Mouse (Mus musculus) CH12.LX (cell line): ENCODE measurements around the gene Ralgapa1. TPM values are rescaled to one million over a fixed set of nuclear protein-coding genes. Genes with fewer than 3 reads are reported as not detected.

ENCODE experiments used
- DNase-seq: peaks from one replicate; pipeline ENCODE4 v3.0.0-alpha.2; 2013; ENCODE audit errors: extremely low read depth
- H3K27ac ChIP-seq: 2 replicates; pipeline ENCODE4 v1.5.1; 2012; ENCODE audit warnings: low read depth, mild to moderate bottlenecking, control low read depth, moderate library complexity; ENCODE audit not compliant: insufficient read depth
- H3K27me3 ChIP-seq: replicated peaks from 2 replicates; pipeline ENCODE3; 2012; ENCODE audit warnings: inconsistent platforms
- H3K36me3 ChIP-seq, 2 experiments: replicated peaks in 1 of 2; 2 replicates each; pipeline versions ENCODE3 to v1.6.1; 2012; ENCODE audit warnings: inconsistent platforms in 1 of 2, low read length in 1 of 2, mild to moderate bottlenecking in 1 of 2, mixed read lengths in 1 of 2, moderate library complexity in 1 of 2; ENCODE audit not compliant: control insufficient read depth in 1 of 2, insufficient read depth in 1 of 2
- H3K4me1 ChIP-seq, 2 experiments: 2 replicates each; pipeline ENCODE4 v1.6.1; 2012; ENCODE audit warnings: inconsistent platforms in 1 of 2, moderate library complexity in 1 of 2; ENCODE audit not compliant: insufficient read depth in 2 of 2, control insufficient read depth in 1 of 2
- H3K4me2 ChIP-seq: 2 replicates; pipeline ENCODE4 v1.6.1; 2012; ENCODE audit warnings: low read depth, mild to moderate bottlenecking, control low read depth; ENCODE audit not compliant: poor library complexity, insufficient read depth, severe bottlenecking
- H3K4me3 ChIP-seq, 3 experiments: fragments of 150-350 bp in 1 of 3; sonication (generic) in 1 of 3; replicated peaks in 1 of 3; 2 replicates each; pipeline versions ENCODE3 to v1.5.1; 2011 to 2012; ENCODE audit warnings: low read depth in 2 of 3, low read length in 2 of 3, mild to moderate bottlenecking in 2 of 3, moderate library complexity in 2 of 3, control low read depth in 1 of 3, improper control_type of control experiment in 1 of 3, inconsistent platforms in 1 of 3, mixed read lengths in 1 of 3; ENCODE audit not compliant: poor library complexity in 1 of 3
- H3K79me2 ChIP-seq: replicated peaks from 2 replicates; pipeline ENCODE4 v1.6.1; 2012; ENCODE audit warnings: mild to moderate bottlenecking, moderate library complexity; ENCODE audit not compliant: control insufficient read depth, poor library complexity, insufficient read depth, severe bottlenecking; ENCODE audit errors: extremely low read depth
- H3K9ac ChIP-seq: 2 replicates; pipeline ENCODE4 v1.6.1; 2012; ENCODE audit warnings: low read depth, mild to moderate bottlenecking, control low read depth, moderate library complexity; ENCODE audit not compliant: insufficient read depth
- H3K9me3 ChIP-seq: replicated peaks from 2 replicates; pipeline ENCODE3; 2012; ENCODE audit warnings: low read length, inconsistent platforms, mixed read lengths
- BHLHE40 ChIP-seq: IDR thresholded peaks from 2 replicates; pipeline ENCODE4 v1.6.1; 2011; ENCODE audit warnings: mild to moderate bottlenecking, low read depth, low read length, improper control_type of control experiment
- CHD1 ChIP-seq: IDR thresholded peaks from 2 replicates; pipeline ENCODE4 v1.6.1; 2012; ENCODE audit warnings: low read depth, low read length, improper control_type of control experiment, inconsistent platforms
- CTCF ChIP-seq, 2 experiments: IDR thresholded peaks in 1 of 2; conservative IDR thresholded peaks in 1 of 2; 2 replicates each; pipeline ENCODE4 v1.5.1; 2011 to 2012; ENCODE audit warnings: low read depth in 2 of 2, low read length in 2 of 2, improper control_type of control experiment in 1 of 2, inconsistent platforms in 1 of 2, mild to moderate bottlenecking in 1 of 2, moderate library complexity in 1 of 2
- ELF1 ChIP-seq: IDR thresholded peaks from 2 replicates; pipeline ENCODE4 v1.6.1; 2014; ENCODE audit warnings: low read depth, mild to moderate bottlenecking, inconsistent platforms, low read length, improper control_type of control experiment
- EP300 ChIP-seq: IDR thresholded peaks from 2 replicates; pipeline ENCODE4 v1.6.1; 2011; ENCODE audit warnings: low read length, improper control_type of control experiment
- GABPA ChIP-seq: IDR thresholded peaks from 2 replicates; pipeline ENCODE4 v1.6.1; 2012; ENCODE audit warnings: low read depth, low read length, improper control_type of control experiment, inconsistent platforms; ENCODE audit not compliant: insufficient replicate concordance
- HCFC1 ChIP-seq: IDR thresholded peaks from 2 replicates; pipeline ENCODE4 v1.6.1; 2012; ENCODE audit warnings: low read depth, mild to moderate bottlenecking, inconsistent platforms, low read length, improper control_type of control experiment
- IRF4 ChIP-seq: IDR thresholded peaks from 2 replicates; pipeline ENCODE4 v1.6.1; 2014; ENCODE audit warnings: low read depth, mild to moderate bottlenecking, inconsistent platforms, low read length, improper control_type of control experiment
- JUN ChIP-seq: IDR thresholded peaks from 2 replicates; pipeline ENCODE4 v1.6.1; 2011; ENCODE audit warnings: low read depth, mild to moderate bottlenecking, low read length, improper control_type of control experiment, moderate library complexity; ENCODE audit not compliant: insufficient read depth
- MAFK ChIP-seq: IDR thresholded peaks from 2 replicates; pipeline ENCODE4 v1.6.1; 2011; ENCODE audit warnings: low read length, improper control_type of control experiment; ENCODE audit not compliant: insufficient replicate concordance
- MAX ChIP-seq: IDR thresholded peaks from 2 replicates; pipeline ENCODE4 v1.6.1; 2011; ENCODE audit warnings: low read length, improper control_type of control experiment
- MAZ ChIP-seq: IDR thresholded peaks from 2 replicates; pipeline ENCODE4 v1.6.1; 2012; ENCODE audit warnings: low read depth, mild to moderate bottlenecking, inconsistent platforms, low read length, improper control_type of control experiment, moderate library complexity
- MXI1 ChIP-seq: IDR thresholded peaks from 2 replicates; pipeline ENCODE4 v1.6.1; 2011; ENCODE audit warnings: mild to moderate bottlenecking, low read depth, low read length, improper control_type of control experiment
- NELFE ChIP-seq: IDR thresholded peaks from 2 replicates; pipeline ENCODE4 v1.6.1; 2011; ENCODE audit warnings: low read depth, low read length, improper control_type of control experiment
- PAX5 ChIP-seq: IDR thresholded peaks from 2 replicates; pipeline ENCODE4 v1.6.1; 2012; ENCODE audit warnings: low read length, inconsistent platforms, mixed read lengths
- POLR2A ChIP-seq: IDR thresholded peaks from 2 replicates; pipeline ENCODE4 v1.6.1; 2011; ENCODE audit warnings: low read depth, mild to moderate bottlenecking, improper control_type of control experiment, low read length
- RAD21 ChIP-seq: IDR thresholded peaks from 2 replicates; pipeline ENCODE4 v1.6.1; 2011; ENCODE audit warnings: low read depth, mild to moderate bottlenecking, low read length, improper control_type of control experiment, moderate library complexity
- SIN3A ChIP-seq: IDR thresholded peaks from 2 replicates; pipeline ENCODE4 v1.6.1; 2012; ENCODE audit warnings: low read length, improper control_type of control experiment, inconsistent platforms
- SMC3 ChIP-seq: IDR thresholded peaks from 2 replicates; pipeline ENCODE4 v1.6.1; 2011; ENCODE audit warnings: low read depth, low read length, improper control_type of control experiment
- TBP ChIP-seq: conservative IDR thresholded peaks from 2 replicates; pipeline ENCODE4 v1.6.1; 2011; ENCODE audit warnings: low read depth, low read length, improper control_type of control experiment
- TCF12 ChIP-seq: IDR thresholded peaks from 2 replicates; pipeline ENCODE4 v1.6.1; 2014; ENCODE audit warnings: low read depth, mild to moderate bottlenecking, inconsistent platforms, low read length, improper control_type of control experiment
- UBTF ChIP-seq: IDR thresholded peaks from 2 replicates; pipeline ENCODE4 v1.6.1; 2012; ENCODE audit warnings: low read depth, mild to moderate bottlenecking, inconsistent platforms, low read length, improper control_type of control experiment, moderate library complexity
- USF1 ChIP-seq: IDR thresholded peaks from 2 replicates; pipeline ENCODE4 v1.6.1; 2014; ENCODE audit warnings: low read depth, mild to moderate bottlenecking, inconsistent platforms, low read length, improper control_type of control experiment
- USF2 ChIP-seq: conservative IDR thresholded peaks from 2 replicates; pipeline ENCODE4 v1.6.1; 2011; ENCODE audit warnings: low read depth, low read length, improper control_type of control experiment
- ZMIZ1 ChIP-seq: IDR thresholded peaks from 2 replicates; pipeline ENCODE4 v1.6.1; 2012; ENCODE audit warnings: low read depth, mild to moderate bottlenecking, inconsistent platforms, low read length, improper control_type of control experiment
- dilution Hi-C: fragments of 300-500 bp; cut with MboI; formaldehyde crosslinking; loops from 2 replicates; pipeline ENCODE4 v1.14.3; 2020; ENCODE audit warnings: low sequenced_read_pairs; ENCODE audit not compliant: extremely low pct_unique_long_range_greater_than_20kb, extremely low pct_ligation_motif_present
- in situ Hi-C: fragments of 300-500 bp; cut with MboI; formaldehyde crosslinking; loops from 3 replicates; pipeline ENCODE4 v1.14.3; 2019; ENCODE audit warnings: low sequenced_read_pairs, low pct_ligation_motif_present, low pct_unique_long_range_greater_than_20kb, mixed read lengths
- polyA plus RNA-seq: library from polyadenylated mRNA; unstranded; fragments of >175 nt; gene quantifications from 2 replicates; pipeline ENCODE4 v1.2.1, GENCODE M21; 2012; ENCODE audit warnings: low read depth; ENCODE audit not compliant: insufficient read length
- total RNA-seq, 2 experiments: library from RNA; depleted of rRNA; stranded (reverse); fragments of 300-350 nt in 1 of 2; fragments of >200 nt in 1 of 2; gene quantifications; 2 replicates each; pipeline ENCODE4 v1.2.3; 2012 to 2014

Gene Ralgapa1
- total and polyA plus RNA-seq, 3 experiments: 10.3 to 24.4 (median 19.2) TPM

DNA sequence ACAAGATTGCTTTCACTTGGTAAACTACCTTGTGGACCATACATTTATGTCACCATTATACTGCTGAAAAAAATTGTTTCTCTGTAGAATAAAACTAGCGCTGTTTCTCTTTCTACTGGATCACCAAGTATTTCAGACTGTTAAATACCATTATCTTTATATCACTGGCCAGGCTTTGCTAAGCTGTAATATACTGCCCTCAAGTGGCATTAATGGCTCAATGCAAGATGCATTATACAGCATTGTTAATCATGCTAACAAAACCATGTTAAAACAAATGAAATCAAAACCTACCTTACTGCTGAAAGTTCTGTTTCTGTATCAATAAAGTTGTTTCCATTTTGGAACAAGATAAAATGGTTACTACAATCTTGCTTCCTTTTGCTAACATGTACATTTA is 100.6 kb downstream of the Ralgapa1 start:
- Histone ChIP-seq H3K4me1 (peaks cover 0 to 12% of the 10 kb centered on the region in 2 experiments; a peak in 2 of 4 replicates), H3K4me3 (no peak overlapping the region), H3K27me3 (no peaks in the 10 kb centered on the region), H3K9ac (no peak overlapping the region), H3K36me3 (peaks cover 21 to 43% of the 10 kb centered on the region in 2 experiments), H3K27ac (no peak overlapping the region), H3K9me3 (no peaks in the 10 kb centered on the region), H3K4me2 (no peak overlapping the region), H3K79me2 (no peaks in the 10 kb centered on the region)
- DNase-seq: peak; percentile 49
- dilution Hi-C loops: no loop called here
- in situ Hi-C loops: loop anchor here (25.0 kb wide), 1 partner anchor 208 kb away; no protein-coding TSS in a partner anchor
- TF ChIP-seq MAX (no peak), HCFC1 (no peak), UBTF (no peak), MXI1 (no peak), SMC3 (peak; percentile 65), ELF1 (no peak), GABPA (no peak), POLR2A (no peak), RAD21 (peak; percentile 87), CTCF (conservative IDR thresholded peaks at IDR 0.05 in 1 of 2, IDR thresholded peaks at IDR 0.05 in 1 of 2; ENCODE audit: low read depth in 2 of 2, low read length in 2 of 2) (peak; percentile 47 to 81; a peak in 3 of 4 replicates), TBP (no peak), ZMIZ1 (no peak), PAX5 (no peak)

DNA sequence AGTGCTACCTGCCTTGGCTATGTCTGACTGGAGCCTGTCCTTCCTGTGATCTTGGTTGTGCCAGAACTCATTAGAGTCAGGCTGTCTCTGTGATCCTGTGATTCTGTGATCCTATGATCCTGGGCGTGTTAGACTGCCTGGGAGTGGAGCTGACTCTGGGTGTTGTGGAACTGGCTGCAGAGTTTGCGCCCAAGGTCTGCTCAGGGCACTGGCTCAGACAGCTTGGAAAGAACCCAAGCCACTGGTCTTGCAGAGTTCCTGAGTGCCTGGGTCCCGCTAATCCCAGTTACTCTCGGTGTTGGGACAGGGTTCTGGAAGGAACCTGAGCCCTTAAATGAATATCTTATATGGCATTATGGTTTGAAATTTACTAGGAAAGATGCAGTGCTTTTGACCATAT is 115.1 kb downstream of the Ralgapa1 start:
- Histone ChIP-seq H3K9ac (no peak overlapping the region), H3K27ac (no peak overlapping the region), H3K36me3 (peaks cover 15 to 30% of the 10 kb centered on the region in 2 experiments), H3K4me3 (no peak overlapping the region), H3K27me3 (no peaks in the 10 kb centered on the region), H3K9me3 (no peaks in the 10 kb centered on the region), H3K4me2 (no peak overlapping the region), H3K4me1 (no peaks in the 10 kb centered on the region), H3K79me2 (no peaks in the 10 kb centered on the region)
- dilution Hi-C loops (no loop called here), in situ Hi-C loops (loop anchor here (25.0 kb wide), 1 partner anchor 194 kb away; no protein-coding TSS in a partner anchor)
- TF ChIP-seq JUN (no peak), EP300 (no peak), GABPA (no peak), IRF4 (no peak), USF2 (no peak), USF1 (no peak), BHLHE40 (no peak), SIN3A (no peak), RAD21 (no peak), MAZ (no peak), NELFE (no peak), CHD1 (no peak), POLR2A (no peak), UBTF (no peak), CTCF (conservative IDR thresholded peaks at IDR 0.05 in 1 of 2, IDR thresholded peaks at IDR 0.05 in 1 of 2; ENCODE audit: low read depth in 2 of 2, low read length in 2 of 2) (no peak), MAFK (no peak), TCF12 (no peak), MAX (no peak), TBP (no peak)
- DNase-seq: no peak
